Mouse (Mus musculus): ENCODE data around the gene Cma2.
"Not testable (repeated sequence)": the region's sequence is repeated elsewhere in the genome, so short reads cannot be mapped to it uniquely, and the experiment has no call there.

GRCm38 (mm10) chr14:55963900-55964299 is 13.1 kb downstream of the Cma2 start:
- not testable (repeated sequence) for TF ChIP-seq CTCF (IDR thresholded peaks at IDR 0.05; ENCODE audit: borderline replicate concordance, insufficient read depth, low read depth, low read length); POLR2A (IDR thresholded peaks at IDR 0.05; ENCODE audit: borderline replicate concordance, insufficient read depth, low read length)
